Mouse (Mus musculus): ENCODE data around the gene Lemd2. TPM values are rescaled to one million over a fixed set of nuclear protein-coding genes. Genes with fewer than 3 reads are reported as not detected.
A peak's percentile ranks its signal among the peaks of the same experiment; 100 is the strongest.

The Lemd2 gene
- polyA plus RNA-seq, 1 experiment from 2014 or later = 10.1 TPM

GRCm38 (mm10) chr17:27202919-27203357 is 1.3 kb downstream of the Lemd2 start:
- no peaks in the 10 kb centered on the region for H3K9me3 ChIP-seq (ENCODE audit: control insufficient read depth)
- H3K9ac ChIP-seq (ENCODE audit: low read depth, low read length) = peak overlapping the region; percentile 96
- H3K36me3 ChIP-seq (ENCODE audit: control insufficient read depth, insufficient read depth) = peaks cover 32% of the 10 kb centered on the region
- H3K27ac ChIP-seq (ENCODE audit: low read depth, low read length) = no peak overlapping the region
- H3K4me3 ChIP-seq (ENCODE audit: low read depth, low read length) = peak overlapping the region; percentile 89
- ATAC-seq = no peak
- 0 out of 2 replicates have a peak, but pooled peaks cover 2% of the 10 kb centered on the region for H3K4me1 ChIP-seq (replicated peaks; ENCODE audit: control insufficient read depth, insufficient read depth, low read length)
- H3K4me2 ChIP-seq (replicated peaks; ENCODE audit: low read depth) = peak overlapping the region; percentile 91
- 42% methylated on average over 14 of the region's 14 CpGs for WGBS
- H3K27me3 ChIP-seq (replicated peaks; ENCODE audit: control insufficient read depth, insufficient read depth, low read length) = no peaks in the 10 kb centered on the region
- no peak for TF ChIP-seq CTCF (IDR thresholded peaks at IDR 0.05; ENCODE audit: low read depth)

GRCm38 (mm10) chr17:27201981-27202380 is 2.3 kb downstream of the Lemd2 start:
- H3K9me3 ChIP-seq (ENCODE audit: control insufficient read depth) = no peaks in the 10 kb centered on the region
- no peak overlapping the region for H3K4me3 ChIP-seq (ENCODE audit: low read depth, low read length)
- peak; percentile 64 for TF ChIP-seq CTCF (IDR thresholded peaks at IDR 0.05; ENCODE audit: low read depth)
- peaks cover 40% of the 10 kb centered on the region for H3K36me3 ChIP-seq (ENCODE audit: control insufficient read depth, insufficient read depth)
- WGBS = 83% methylated on average over 2 of the region's 2 CpGs
- ATAC-seq = no peak
- H3K9ac ChIP-seq (ENCODE audit: low read depth, low read length) = no peak overlapping the region
- H3K4me2 ChIP-seq (replicated peaks; ENCODE audit: low read depth) = no peak overlapping the region
- no peaks in the 10 kb centered on the region for H3K27me3 ChIP-seq (replicated peaks; ENCODE audit: control insufficient read depth, insufficient read depth, low read length)
- 0 out of 2 replicates have a peak, but pooled peaks cover 2% of the 10 kb centered on the region for H3K4me1 ChIP-seq (replicated peaks; ENCODE audit: control insufficient read depth, insufficient read depth, low read length)
- no peak overlapping the region for H3K27ac ChIP-seq (ENCODE audit: low read depth, low read length)

- H3K27me3 ChIP-seq (replicated peaks; ENCODE audit: control insufficient read depth, insufficient read depth, low read length) = no peaks in the 10 kb centered on the region
- H3K27ac ChIP-seq (ENCODE audit: low read depth, low read length) = no peak overlapping the region
- H3K36me3 ChIP-seq (ENCODE audit: control insufficient read depth, insufficient read depth) = peaks cover 51% of the 10 kb centered on the region
- peak; percentile 49 for TF ChIP-seq CTCF (IDR thresholded peaks at IDR 0.05; ENCODE audit: low read depth)
- no peak overlapping the region for H3K4me3 ChIP-seq (ENCODE audit: low read depth, low read length)
- WGBS = 25% methylated on average over 11 of the region's 11 CpGs
- 0 out of 2 replicates have a peak, but pooled peaks cover 2% of the 10 kb centered on the region for H3K4me1 ChIP-seq (replicated peaks; ENCODE audit: control insufficient read depth, insufficient read depth, low read length)
- H3K4me2 ChIP-seq (replicated peaks; ENCODE audit: low read depth) = no peak overlapping the region
- no peak for ATAC-seq
- H3K9ac ChIP-seq (ENCODE audit: low read depth, low read length) = no peak overlapping the region
- no peaks in the 10 kb centered on the region for H3K9me3 ChIP-seq (ENCODE audit: control insufficient read depth)
These were observed 3.5 kb downstream of the Lemd2 start for GRCm38 (mm10) chr17:27200801-27201200.

- Histone ChIP-seq H3K27me3 (replicated peaks; ENCODE audit: control insufficient read depth, insufficient read depth, low read length) (no peaks in the 10 kb centered on the region), H3K27ac (ENCODE audit: low read depth, low read length) (no peak overlapping the region), H3K9me3 (ENCODE audit: control insufficient read depth) (no peaks in the 10 kb centered on the region), H3K4me1 (replicated peaks; ENCODE audit: control insufficient read depth, insufficient read depth, low read length) (0 out of 2 replicates have a peak, but pooled peaks cover 2% of the 10 kb centered on the region), H3K9ac (ENCODE audit: low read depth, low read length) (no peak overlapping the region), H3K4me3 (ENCODE audit: low read depth, low read length) (no peak overlapping the region), H3K4me2 (replicated peaks; ENCODE audit: low read depth) (no peak overlapping the region), H3K36me3 (ENCODE audit: control insufficient read depth, insufficient read depth) (peaks cover 60% of the 10 kb centered on the region)
- no peak for ATAC-seq
- TF ChIP-seq CTCF (IDR thresholded peaks at IDR 0.05; ENCODE audit: low read depth) = no peak
- 76% methylated on average over 7 of the region's 7 CpGs for WGBS
These were observed 4.4 kb downstream of the Lemd2 start for GRCm38 (mm10) chr17:27199864-27200263.

GRCm38 (mm10) chr17:27199205-27199604 is 5.1 kb downstream of the Lemd2 start:
- 98% methylated on average over 9 of the region's 9 CpGs for WGBS
- Histone ChIP-seq H3K27me3 (replicated peaks; ENCODE audit: control insufficient read depth, insufficient read depth, low read length) (no peaks in the 10 kb centered on the region), H3K4me2 (replicated peaks; ENCODE audit: low read depth) (no peak overlapping the region), H3K4me1 (replicated peaks; ENCODE audit: control insufficient read depth, insufficient read depth, low read length) (0 out of 2 replicates have a peak, but pooled peaks cover 2% of the 10 kb centered on the region), H3K27ac (ENCODE audit: low read depth, low read length) (no peak overlapping the region), H3K4me3 (ENCODE audit: low read depth, low read length) (no peak overlapping the region), H3K36me3 (ENCODE audit: control insufficient read depth, insufficient read depth) (peaks cover 67% of the 10 kb centered on the region), H3K9me3 (ENCODE audit: control insufficient read depth) (no peaks in the 10 kb centered on the region), H3K9ac (ENCODE audit: low read depth, low read length) (no peak overlapping the region)
- ATAC-seq = no peak
- no peak for TF ChIP-seq CTCF (IDR thresholded peaks at IDR 0.05; ENCODE audit: low read depth)

GRCm38 (mm10) chr17:27196206-27196605 is 8.1 kb downstream of the Lemd2 start:
- 78% methylated on average over 9 of the region's 9 CpGs for WGBS
- no peak overlapping the region for H3K9ac ChIP-seq (ENCODE audit: low read depth, low read length)

More at GRCm38 (mm10) chr17:27196206-27196605, 8.1 kb downstream of the Lemd2 start:
- H3K27me3 ChIP-seq (replicated peaks; ENCODE audit: control insufficient read depth, insufficient read depth, low read length) = no peaks in the 10 kb centered on the region
- no peak for ATAC-seq
- H3K36me3 ChIP-seq (ENCODE audit: control insufficient read depth, insufficient read depth) = peaks cover 86% of the 10 kb centered on the region
- no peak overlapping the region for H3K27ac ChIP-seq (ENCODE audit: low read depth, low read length)
- H3K4me3 ChIP-seq (ENCODE audit: low read depth, low read length) = no peak overlapping the region
- no peaks in the 10 kb centered on the region for H3K4me1 ChIP-seq (replicated peaks; ENCODE audit: control insufficient read depth, insufficient read depth, low read length)
- no peak for TF ChIP-seq CTCF (IDR thresholded peaks at IDR 0.05; ENCODE audit: low read depth)
- H3K4me2 ChIP-seq (replicated peaks; ENCODE audit: low read depth) = no peak overlapping the region
- no peaks in the 10 kb centered on the region for H3K9me3 ChIP-seq (ENCODE audit: control insufficient read depth)

Measured in intestine, postnatal 0 days (tissue).